9 mouse cellular contexts compared by ENCODE assay signal in genomic region chr14:13917630-13918029, GRCm38 (mm10). TPM values are rescaled to one million over a fixed set of nuclear protein-coding genes. Genes with fewer than 3 reads are reported as not detected.
DNase-seq lines count a peak whose midpoint lies in the region; ATAC-seq and TF ChIP-seq lines count a peak whose summit lies in the region.
"Had no signal": no experiment of that assay in that cellular context is flagged by ENCODE, and none has a peak within 500 bp of the region (broad histone marks: within the 10 kb centered on the region; RNA-seq: fewer than 3 reads in every experiment).

No protein-coding gene starts in this region.

- H3K36me3 ChIP-seq in spleen, adult 2 months (ENCODE audit: control insufficient read depth, insufficient read depth, low read length) = no peaks in the 10 kb centered on the region
- H3K36me3 ChIP-seq in embryonic facial prominence, embryonic 14.5 days (ENCODE audit: control insufficient read depth, insufficient read depth, low read length) = no peaks in the 10 kb centered on the region
- H3K36me3 ChIP-seq in hindbrain, embryonic 16.5 days (ENCODE audit: control insufficient read depth, insufficient read depth, low read length) = no peaks in the 10 kb centered on the region
- no peaks in the 10 kb centered on the region for H3K36me3 ChIP-seq in midbrain, embryonic 12.5 days
- H3K36me3 ChIP-seq in splenic B cell, adult 2 months (ENCODE audit: control insufficient read depth, insufficient read depth, low read length, poor library complexity, severe bottlenecking) = no peaks in the 10 kb centered on the region

- no peak overlapping the region for H3K4me2 ChIP-seq in embryonic facial prominence, embryonic 14.5 days (ENCODE audit: low read depth, low read length)
- H3K4me2 ChIP-seq in hindbrain, embryonic 16.5 days (ENCODE audit: low read length) = no peak overlapping the region
- no peak overlapping the region for H3K4me2 ChIP-seq in midbrain, embryonic 12.5 days (replicated peaks)

- no peak overlapping the region for H3K27ac ChIP-seq in spleen, adult 2 months (ENCODE audit: insufficient read depth, low read length)
- no peak overlapping the region for H3K27ac ChIP-seq in bone marrow, adult 2 months (ENCODE audit: control insufficient read depth, insufficient read depth, low read depth, low read length, poor library complexity)
- no peak overlapping the region for H3K27ac ChIP-seq in embryonic facial prominence, embryonic 14.5 days (replicated peaks; ENCODE audit: low read depth, low read length)
- H3K27ac ChIP-seq in hindbrain, embryonic 16.5 days (ENCODE audit: low read depth, low read length) = no peak overlapping the region
- no peak overlapping the region for H3K27ac ChIP-seq in midbrain, embryonic 12.5 days (replicated peaks)

- H3K9ac ChIP-seq in embryonic facial prominence, embryonic 14.5 days (ENCODE audit: low read depth, low read length) = no peak overlapping the region
- H3K9ac ChIP-seq in hindbrain, embryonic 16.5 days (ENCODE audit: low read depth, low read length) = no peak overlapping the region
- no peak overlapping the region for H3K9ac ChIP-seq in midbrain, embryonic 12.5 days (replicated peaks)

- DNase-seq in spleen, adult 2 months (ENCODE audit: low read depth in 1 of 2, low spot score in 2 of 2) = peak; percentile 9 to 21
- DNase-seq in spleen, adult 12 weeks (ENCODE audit: low spot score) = no peak
- DNase-seq in embryonic facial prominence, embryonic 14.5 days (ENCODE audit: low spot score) = peak; percentile 89
- DNase-seq in layer of hippocampus, postnatal 25 days (ENCODE audit: extremely low spot score in 1 of 2, low spot score in 1 of 2) = peak; percentile 21 to 58
- DNase-seq in splenic B cell, adult 2 months (ENCODE audit: low read depth, low spot score) = peak; percentile 69

- no peak for TF ChIP-seq POLR2A in spleen, adult 2 months (IDR thresholded peaks at IDR 0.05; ENCODE audit: low read depth, low read length)
- TF ChIP-seq POLR2A in bone marrow, adult 2 months (IDR thresholded peaks at IDR 0.05; ENCODE audit: borderline replicate concordance, control insufficient read depth, low read depth, low read length) = no peak

- no peaks in the 10 kb centered on the region for H3K9me3 ChIP-seq in embryonic facial prominence, embryonic 14.5 days (ENCODE audit: control insufficient read depth, low read length)
- H3K9me3 ChIP-seq in hindbrain, embryonic 16.5 days (ENCODE audit: control insufficient read depth, low read length) = no peaks in the 10 kb centered on the region
- H3K9me3 ChIP-seq in midbrain, embryonic 12.5 days = no peaks in the 10 kb centered on the region

- no peaks in the 10 kb centered on the region for H3K4me1 ChIP-seq in spleen, adult 2 months (ENCODE audit: control insufficient read depth, insufficient read depth, insufficient read length)
- H3K4me1 ChIP-seq in bone marrow, adult 2 months (ENCODE audit: control insufficient read depth, insufficient read depth, low read length) = no peaks in the 10 kb centered on the region
- H3K4me1 ChIP-seq in embryonic facial prominence, embryonic 14.5 days (ENCODE audit: control insufficient read depth, insufficient read depth, low read length) = no peaks in the 10 kb centered on the region
- no peaks in the 10 kb centered on the region for H3K4me1 ChIP-seq in hindbrain, embryonic 16.5 days (ENCODE audit: control insufficient read depth, insufficient read depth, low read depth, low read length)
- no peaks in the 10 kb centered on the region for H3K4me1 ChIP-seq in midbrain, embryonic 12.5 days

- peak; percentile 68; the same call in 1 of the 2 replicates for ATAC-seq in embryonic facial prominence, embryonic 14.5 days (ENCODE audit: low read depth)
- peak; percentile 90 for ATAC-seq in hindbrain, embryonic 16.5 days
- peak; percentile 73; the same call in 1 of the 2 replicates for ATAC-seq in midbrain, embryonic 12.5 days (ENCODE audit: low FRiP score, low read depth)

- H3K27me3 ChIP-seq in spleen, adult 2 months (ENCODE audit: control insufficient read depth, insufficient read depth, low read length) = no peaks in the 10 kb centered on the region
- no peaks in the 10 kb centered on the region for H3K27me3 ChIP-seq in embryonic facial prominence, embryonic 14.5 days (replicated peaks; ENCODE audit: control insufficient read depth, insufficient read depth, low read length)
- H3K27me3 ChIP-seq in hindbrain, embryonic 16.5 days (replicated peaks; ENCODE audit: control insufficient read depth, insufficient read depth, low read length) = no peaks in the 10 kb centered on the region
- no peaks in the 10 kb centered on the region for H3K27me3 ChIP-seq in midbrain, embryonic 12.5 days
- no peaks in the 10 kb centered on the region for H3K27me3 ChIP-seq in splenic B cell, adult 2 months (ENCODE audit: control insufficient read depth, insufficient read depth, low read length, poor library complexity, severe bottlenecking)

- WGBS in spleen, adult 2 months = 41% methylated on average over 3 of the region's 3 CpGs
- 41% methylated on average over 3 of the region's 3 CpGs for WGBS in bone marrow, adult 2 months
- 36% methylated on average over 3 of the region's 3 CpGs for WGBS in embryonic facial prominence, embryonic 14.5 days
- 45% methylated on average over 3 of the region's 3 CpGs for WGBS in hindbrain, embryonic 16.5 days
- 43% methylated on average over 3 of the region's 3 CpGs for WGBS in midbrain, embryonic 12.5 days

- H3K4me3 ChIP-seq in spleen, adult 2 months (ENCODE audit: extremely low read depth, insufficient read depth, insufficient read length) = no peak overlapping the region
- H3K4me3 ChIP-seq in bone marrow, adult 2 months (replicated peaks; ENCODE audit: control insufficient read depth, low read depth, low read length) = no peak overlapping the region
- no peak overlapping the region for H3K4me3 ChIP-seq in embryonic facial prominence, embryonic 14.5 days (ENCODE audit: low read depth, low read length)
- no peak overlapping the region for H3K4me3 ChIP-seq in hindbrain, embryonic 16.5 days (ENCODE audit: low read length)
- no peak overlapping the region for H3K4me3 ChIP-seq in midbrain, embryonic 12.5 days
- H3K4me3 ChIP-seq: myocyte had no signal

- no peak for TF ChIP-seq CTCF in spleen, adult 2 months (IDR thresholded peaks at IDR 0.05; ENCODE audit: extremely low read depth, insufficient read depth, insufficient read length, insufficient replicate concordance)
- TF ChIP-seq CTCF in bone marrow, adult 2 months (IDR thresholded peaks at IDR 0.05; ENCODE audit: control insufficient read depth, insufficient read depth, low read length) = 0 out of 2 replicates have a peak, but pooled peaks have one; percentile 16

RNA-seq across cellular contexts. Expression of gene Gm281, which starts 3.4 kb away (rescaled TPM):
- polyA plus RNA-seq in spleen, adult 2 months (2012; rRNA removed) = not detected in 2 replicates
- 0.50 TPM in 1 of 2 replicates, not detected in the other for polyA plus RNA-seq in bone marrow, adult 2 months (2011; ENCODE audit: insufficient read depth, insufficient read length, low replicate concordance, missing spikeins)
- polyA plus RNA-seq in embryonic facial prominence, embryonic 14.5 days (2014; fragmentation: Nextera tagmentation; extraction: Ambion mirVana) = 0.49 TPM in 1 of 2 replicates, not detected in the other
- polyA plus RNA-seq in hindbrain, embryonic 16.5 days (2015; fragmentation: Nextera tagmentation; extraction: Ambion mirVana) = 0.05 TPM in 1 of 2 replicates, not detected in the other
- total RNA-seq in layer of hippocampus, postnatal 25 days (2021) = not detected
- not detected in 2 replicates for polyA plus RNA-seq in midbrain, embryonic 12.5 days (2016; fragmentation: Nextera tagmentation; extraction: Ambion mirVana)
- polyA plus RNA-seq: myocyte had no signal

RNA-seq across cellular contexts. Expression of gene Atxn7, which starts 43.6 kb away (rescaled TPM):
- polyA plus RNA-seq in spleen, adult 2 months (2012; rRNA removed) = 20.3 and 24.3 TPM in 2 replicates
- 6.7 and 22.4 TPM in 2 replicates for polyA plus RNA-seq in bone marrow, adult 2 months (2011; ENCODE audit: insufficient read depth, insufficient read length, low replicate concordance, missing spikeins)
- 5.7 and 6.5 TPM in 2 replicates for polyA plus RNA-seq in embryonic facial prominence, embryonic 14.5 days (2014; fragmentation: Nextera tagmentation; extraction: Ambion mirVana)
- 3.1 and 3.3 TPM in 2 replicates for polyA plus RNA-seq in hindbrain, embryonic 16.5 days (2015; fragmentation: Nextera tagmentation; extraction: Ambion mirVana)
- 10 to 100 TPM; 22.1 to 29.4 TPM for total RNA-seq in layer of hippocampus, postnatal 25 days (2021)
- polyA plus RNA-seq in midbrain, embryonic 12.5 days (2016; fragmentation: Nextera tagmentation; extraction: Ambion mirVana) = 5.4 and 6.6 TPM in 2 replicates

RNA-seq across cellular contexts. Expression of gene Thoc7, which starts 44.0 kb away (rescaled TPM):
- polyA plus RNA-seq in spleen, adult 2 months (2012; rRNA removed) = 7.0 and 8.2 TPM in 2 replicates
- polyA plus RNA-seq in bone marrow, adult 2 months (2011; ENCODE audit: insufficient read depth, insufficient read length, low replicate concordance, missing spikeins) = 63.9 and 71.1 TPM in 2 replicates
- 177 and 179 TPM in 2 replicates for polyA plus RNA-seq in embryonic facial prominence, embryonic 14.5 days (2014; fragmentation: Nextera tagmentation; extraction: Ambion mirVana)
- polyA plus RNA-seq in hindbrain, embryonic 16.5 days (2015; fragmentation: Nextera tagmentation; extraction: Ambion mirVana) = 158 and 160 TPM in 2 replicates
- total RNA-seq in layer of hippocampus, postnatal 25 days (2021) = 100 to 1,000 TPM; 103 to 107 TPM
- 201 and 207 TPM in 2 replicates for polyA plus RNA-seq in midbrain, embryonic 12.5 days (2016; fragmentation: Nextera tagmentation; extraction: Ambion mirVana)
